Mouse (Mus musculus): Measurements from ENCODE around the gene Tmem262. TPM values are rescaled to one million over a fixed set of nuclear protein-coding genes. Genes with fewer than 3 reads are reported as not detected.
"Not testable (repeated sequence)": the region's sequence is repeated elsewhere in the genome, so short reads cannot be mapped to it uniquely, and the experiment has no call there.

The Tmem262 gene
- total RNA-seq (2017), result not detected in 3 replicates

DNA sequence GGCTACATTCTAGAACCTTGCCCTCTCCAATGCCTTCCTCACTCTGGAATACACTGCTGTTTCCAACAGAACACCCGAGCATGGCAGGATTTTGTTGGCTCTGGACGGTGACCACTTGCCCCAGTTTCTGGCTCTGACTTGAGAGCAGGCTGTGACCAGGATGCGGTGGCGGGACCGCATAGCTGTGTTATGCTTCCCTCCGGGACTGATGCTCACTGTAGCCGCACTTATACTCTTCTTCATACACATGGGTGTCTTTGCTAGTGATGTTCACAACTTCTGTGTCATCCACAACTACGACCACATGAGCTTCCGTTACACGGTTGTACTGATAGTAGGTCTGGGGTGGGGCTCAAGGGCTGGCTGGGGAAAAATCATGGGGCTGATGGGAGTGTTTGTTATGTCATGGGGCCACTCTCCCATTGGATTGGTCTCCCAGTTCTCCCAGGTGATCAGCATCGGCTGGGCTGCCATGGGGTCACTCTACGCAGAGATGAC is at the start of gene Tmem262:
Tmem262 (plus strand) TSS at position 51 of the 498 bp plus-strand sequence.
- ATAC-seq (replicated peaks; ENCODE audit: insufficient number of reproducible peaks, low FRiP score, low TSS enrichment, poor library complexity, severe bottlenecking), result no peak

- ATAC-seq (replicated peaks; ENCODE audit: insufficient number of reproducible peaks, low FRiP score, low TSS enrichment, poor library complexity, severe bottlenecking), result no peak
These were observed 49.1 kb upstream of the Tmem262 start for GRCm38 (mm10) chr19:6030520-6031280.

- ATAC-seq (replicated peaks; ENCODE audit: insufficient number of reproducible peaks, low FRiP score, low TSS enrichment, poor library complexity, severe bottlenecking), result no peak
These were observed 43.8 kb upstream of the Tmem262 start for GRCm38 (mm10) chr19:6035966-6036585.

DNA sequence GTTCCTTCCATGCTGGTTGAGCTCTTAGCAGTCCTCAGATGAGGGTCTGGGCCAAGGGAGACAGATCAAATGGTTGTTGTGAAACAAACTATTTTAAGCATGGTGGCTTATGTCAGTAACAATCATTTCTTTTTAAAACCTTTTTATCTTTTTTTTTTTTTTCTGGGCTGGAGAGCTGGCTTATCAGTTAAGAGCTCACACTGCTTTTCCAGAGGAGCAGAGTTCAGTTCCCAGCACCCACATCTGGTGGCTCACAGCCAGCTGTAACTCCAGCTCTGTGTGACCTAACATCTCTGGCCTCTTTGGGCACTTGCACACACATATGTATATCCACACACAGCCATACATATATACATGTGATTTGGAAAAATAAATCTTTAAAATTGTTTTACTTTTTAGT is 42.1 kb upstream of the Tmem262 start:
- no peak for ATAC-seq (replicated peaks; ENCODE audit: insufficient number of reproducible peaks, low FRiP score, low TSS enrichment, poor library complexity, severe bottlenecking)

GRCm38 (mm10) chr19:6038326-6038725 is 41.5 kb upstream of the Tmem262 start:
- ATAC-seq (replicated peaks; ENCODE audit: insufficient number of reproducible peaks, low FRiP score, low TSS enrichment, poor library complexity, severe bottlenecking), result no peak

- ATAC-seq (replicated peaks; ENCODE audit: insufficient number of reproducible peaks, low FRiP score, low TSS enrichment, poor library complexity, severe bottlenecking), result no peak
These were observed 39.8 kb upstream of the Tmem262 start for GRCm38 (mm10) chr19:6040002-6040401.

DNA sequence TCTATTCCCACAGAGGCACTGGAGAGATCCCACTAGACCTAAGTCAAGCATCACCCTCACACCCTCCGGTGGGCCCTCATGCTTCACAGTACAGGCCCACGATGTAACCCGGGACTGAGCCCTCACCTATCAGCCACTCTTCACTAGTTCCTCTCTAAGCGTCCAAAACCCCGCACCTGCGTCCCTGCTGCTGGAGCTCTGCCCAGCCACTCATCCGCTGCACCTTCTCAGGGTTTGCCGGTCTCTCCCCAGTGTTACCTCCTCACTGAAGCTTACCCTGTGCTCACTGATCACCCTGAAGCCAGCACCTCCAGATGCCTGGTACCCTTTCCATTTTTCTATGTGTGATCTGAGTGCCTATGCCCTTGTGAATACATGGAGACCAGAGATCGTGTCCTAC is 37.5 kb upstream of the Tmem262 start:
- ATAC-seq (replicated peaks; ENCODE audit: insufficient number of reproducible peaks, low FRiP score, low TSS enrichment, poor library complexity, severe bottlenecking), result no peak

- not testable (repeated sequence) for ATAC-seq (replicated peaks; ENCODE audit: insufficient number of reproducible peaks, low FRiP score, low TSS enrichment, poor library complexity, severe bottlenecking)
These were observed 35.7 kb upstream of the Tmem262 start for GRCm38 (mm10) chr19:6044102-6044501.

DNA sequence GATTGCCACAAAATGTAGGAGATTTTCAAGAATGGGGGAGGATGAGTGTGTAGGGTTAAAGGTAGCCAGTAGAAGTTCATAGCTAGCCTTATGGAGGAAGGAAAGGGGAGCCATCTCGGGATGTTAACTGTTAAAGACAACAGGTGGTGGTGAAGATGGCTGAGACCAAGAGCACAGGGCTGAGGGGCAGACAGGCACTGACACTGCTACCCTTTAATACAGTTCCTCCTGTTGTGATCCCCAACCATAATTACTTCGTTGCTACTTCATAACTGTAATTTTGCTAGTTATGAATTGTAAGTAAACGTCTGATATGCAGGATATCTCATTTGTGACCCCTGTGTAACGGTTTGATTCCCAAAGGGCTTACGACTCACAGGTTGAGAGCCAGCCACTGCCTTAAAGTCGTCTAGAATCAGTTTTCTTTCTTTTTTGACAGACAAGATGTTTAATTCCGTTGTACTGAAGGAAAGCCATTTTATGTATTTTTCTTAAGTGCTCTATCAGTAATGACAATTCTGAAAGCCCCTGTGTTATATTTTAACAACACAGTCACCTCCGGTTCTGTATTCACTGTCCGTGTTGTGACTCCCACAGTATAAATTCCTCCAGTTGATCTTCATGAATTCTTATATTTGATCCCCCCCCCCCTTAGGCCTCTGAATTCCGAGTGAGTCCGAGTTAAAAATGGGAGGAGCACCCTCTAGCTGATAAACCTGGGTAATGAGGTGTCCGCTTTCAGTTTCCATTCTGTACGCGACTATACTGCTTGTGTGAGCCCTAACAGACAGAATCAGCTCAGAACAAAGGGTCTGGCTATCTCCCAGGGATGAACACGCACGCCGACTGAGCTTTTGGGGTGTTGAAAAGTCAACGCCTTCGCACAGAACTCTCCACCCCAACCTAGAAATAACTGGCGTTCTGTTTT is 34.2 kb upstream of the Tmem262 start:
- ATAC-seq (replicated peaks; ENCODE audit: insufficient number of reproducible peaks, low FRiP score, low TSS enrichment, poor library complexity, severe bottlenecking), result peak; percentile 0; the same call in 1 of the 2 replicates

GRCm38 (mm10) chr19:6046294-6047153 is 33.3 kb upstream of the Tmem262 start, which contains the start of gene Syvn1:
TSS of gene Syvn1 (plus strand) at chr19:6046576.
- peak; percentile 73 for ATAC-seq (replicated peaks; ENCODE audit: insufficient number of reproducible peaks, low FRiP score, low TSS enrichment, poor library complexity, severe bottlenecking)

DNA sequence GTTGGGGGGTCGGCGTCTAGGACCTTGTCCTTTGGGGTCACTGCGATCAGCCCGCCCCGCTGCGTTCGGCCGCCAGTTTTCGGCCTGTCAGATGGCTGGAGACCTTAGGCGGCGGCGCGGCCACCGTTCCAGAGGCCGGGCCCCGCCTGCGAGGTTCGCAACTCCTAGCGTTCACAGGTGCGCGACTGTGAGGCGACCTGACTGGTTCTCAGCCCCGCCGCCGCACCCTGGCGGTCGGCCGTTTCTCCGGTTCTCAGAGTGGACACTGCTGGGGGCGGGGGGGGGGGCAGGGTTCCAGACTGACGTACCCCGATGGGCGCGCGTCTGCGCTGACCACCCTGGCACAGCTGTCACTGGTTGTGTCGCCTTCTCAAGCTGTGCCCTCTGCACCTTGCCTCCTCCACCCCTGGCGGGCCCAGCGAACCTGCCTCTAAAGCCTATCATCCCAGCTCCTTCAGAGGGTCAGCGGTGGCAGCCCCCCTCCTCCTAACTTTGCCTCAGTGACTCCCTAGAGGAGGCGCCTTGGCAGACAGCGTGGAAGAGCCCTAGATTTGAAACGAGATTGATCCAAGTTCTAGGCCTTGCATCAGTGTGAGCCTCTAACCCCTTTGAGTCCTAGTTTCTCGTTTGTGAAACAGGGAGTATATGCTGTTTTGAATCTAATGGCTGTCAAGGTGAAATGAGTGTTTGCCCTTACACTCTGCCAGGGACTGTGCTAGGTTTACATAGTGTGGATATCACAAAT is 32.5 kb upstream of the Tmem262 start:
- no peak for ATAC-seq (replicated peaks; ENCODE audit: insufficient number of reproducible peaks, low FRiP score, low TSS enrichment, poor library complexity, severe bottlenecking)

DNA sequence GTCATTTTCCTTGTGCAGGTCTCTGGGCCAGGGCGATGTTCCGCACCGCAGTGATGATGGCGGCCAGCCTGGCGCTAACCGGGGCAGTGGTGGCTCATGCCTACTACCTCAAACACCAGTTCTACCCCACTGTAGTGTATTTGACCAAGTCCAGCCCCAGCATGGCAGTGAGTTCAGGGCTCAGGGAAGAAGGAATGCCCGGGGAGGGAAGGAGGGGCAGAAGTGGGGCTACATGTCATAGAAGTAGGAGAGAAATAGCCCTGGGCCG is 32.0 kb upstream of the Tmem262 start:
- no peak for ATAC-seq (replicated peaks; ENCODE audit: insufficient number of reproducible peaks, low FRiP score, low TSS enrichment, poor library complexity, severe bottlenecking)

DNA sequence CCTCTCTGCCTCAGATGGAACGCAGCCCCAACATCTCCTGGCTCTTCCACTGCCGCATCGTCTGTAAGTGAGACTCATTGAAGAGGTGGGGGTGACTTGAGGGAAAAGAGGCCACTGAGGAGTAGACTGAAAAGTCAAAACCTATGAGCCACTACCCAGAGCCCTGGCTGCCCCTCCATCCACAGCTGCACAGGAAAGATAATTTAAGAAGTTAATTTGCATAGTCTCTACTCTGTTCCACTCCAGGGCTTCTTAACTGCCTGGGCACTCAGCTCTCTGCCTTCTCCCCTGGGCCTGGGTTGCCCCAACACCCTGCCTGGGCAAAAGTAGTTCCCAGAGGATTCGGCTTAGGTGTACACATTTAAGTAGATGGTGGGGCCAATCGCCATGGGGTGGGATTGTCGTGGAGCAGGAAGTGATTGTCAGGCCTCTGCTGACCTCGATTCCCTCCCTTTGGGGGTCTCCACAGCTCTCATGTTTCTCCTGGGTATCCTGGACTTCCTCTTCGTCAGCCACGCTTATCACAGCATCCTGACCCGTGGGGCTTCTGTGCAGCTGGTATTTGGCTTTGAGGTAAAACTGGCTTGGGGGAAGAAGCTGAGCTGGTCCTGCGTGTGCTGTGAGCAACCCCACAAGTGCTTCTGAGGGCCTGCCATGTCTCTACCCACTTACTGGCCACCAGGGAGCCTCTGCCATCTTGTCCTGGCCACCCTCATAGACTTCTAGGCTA is 31.0 kb upstream of the Tmem262 start:
- ATAC-seq (replicated peaks; ENCODE audit: insufficient number of reproducible peaks, low FRiP score, low TSS enrichment, poor library complexity, severe bottlenecking), result no peak

DNA sequence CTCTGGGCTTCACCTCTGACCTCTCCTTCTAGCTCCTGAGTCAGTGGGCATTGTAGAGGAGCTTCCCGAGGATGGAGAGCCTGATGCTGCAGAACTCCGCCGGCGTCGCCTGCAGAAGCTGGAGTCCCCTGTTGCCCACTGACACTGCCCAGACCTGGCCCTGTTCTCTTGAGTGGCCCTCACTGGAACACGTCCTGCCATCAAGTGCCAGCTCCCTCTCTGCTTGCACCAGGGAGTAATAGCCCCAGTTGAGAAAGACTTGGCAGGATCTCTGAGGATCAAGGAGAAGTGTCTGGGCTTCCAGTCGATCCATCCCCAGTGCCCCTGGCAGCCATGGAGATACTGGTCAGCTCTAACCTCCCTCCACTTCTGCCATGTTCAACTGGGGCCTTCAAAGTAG is 27.3 kb upstream of the Tmem262 start:
- ATAC-seq (replicated peaks; ENCODE audit: insufficient number of reproducible peaks, low FRiP score, low TSS enrichment, poor library complexity, severe bottlenecking), result no peak

DNA sequence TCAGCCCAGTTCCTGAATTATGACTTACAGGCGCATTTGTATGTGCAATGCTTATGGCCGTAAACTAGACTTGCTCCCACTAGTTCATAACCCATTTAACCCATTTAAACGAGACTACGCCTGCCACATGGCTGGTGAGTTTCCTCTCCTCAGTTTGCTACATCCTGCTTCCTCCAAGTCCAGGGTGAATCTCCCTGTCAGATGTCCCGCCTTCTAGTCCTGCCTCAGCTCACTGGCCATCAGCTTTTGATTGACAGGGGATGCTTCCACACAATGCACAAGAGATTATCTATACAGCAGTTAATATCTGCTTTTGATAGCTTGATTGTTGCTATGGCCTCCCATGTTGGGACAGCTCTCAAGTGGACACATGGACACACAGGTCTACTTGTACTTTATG is 25.5 kb upstream of the Tmem262 start:
- no peak for ATAC-seq (replicated peaks; ENCODE audit: insufficient number of reproducible peaks, low FRiP score, low TSS enrichment, poor library complexity, severe bottlenecking)

DNA sequence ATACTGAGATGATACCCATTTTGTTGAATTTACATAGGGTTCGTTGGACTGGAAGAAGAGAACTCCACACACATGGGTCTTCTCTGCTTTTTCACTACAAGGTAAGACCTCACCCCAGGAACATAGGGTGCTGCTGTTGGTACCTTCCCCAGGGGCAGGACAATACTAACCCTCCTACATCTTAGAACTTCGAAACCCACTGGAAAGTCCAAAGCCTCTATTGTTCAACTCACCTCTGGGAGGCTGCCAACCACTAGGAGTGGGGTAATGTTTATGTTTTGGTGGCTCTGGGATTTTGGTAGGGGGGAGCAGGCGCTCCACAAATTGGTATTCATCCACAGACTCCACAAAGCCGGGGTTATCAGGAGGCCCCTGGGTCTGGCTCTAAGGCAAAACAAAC is 23.1 kb upstream of the Tmem262 start:
- no peak for ATAC-seq (replicated peaks; ENCODE audit: insufficient number of reproducible peaks, low FRiP score, low TSS enrichment, poor library complexity, severe bottlenecking)

Measured in monocyte, adult 5-6 weeks (primary cell).